Mouse (Mus musculus): ENCODE measurements around the gene Arl5c.
A peak's percentile ranks its signal among the peaks of the same experiment; 100 is the strongest.
"Not testable (repeated sequence)": the region's sequence is repeated elsewhere in the genome, so short reads cannot be mapped to it uniquely, and the experiment has no call there.

Gene Arl5c

GRCm38 (mm10) chr11:97955915-97956314, 40.1 kb downstream of the Arl5c start:
- DNase-seq, result no peak

- peak; percentile 72 for DNase-seq
Measured at GRCm38 (mm10) chr11:97955146-97955902, 40.7 kb downstream of the Arl5c start.

GRCm38 (mm10) chr11:97954469-97955141, 41.4 kb downstream of the Arl5c start:
- no peak for DNase-seq

GRCm38 (mm10) chr11:97953939-97954275, 42.1 kb downstream of the Arl5c start:
- DNase-seq, result no peak

- DNase-seq, result no peak
Measured at GRCm38 (mm10) chr11:97953179-97953938, 42.6 kb downstream of the Arl5c start.

GRCm38 (mm10) chr11:97952367-97953006, 43.5 kb downstream of the Arl5c start:
- no peak for DNase-seq

- DNase-seq, result no peak
Measured at GRCm38 (mm10) chr11:97949703-97950475, 46.1 kb downstream of the Arl5c start.

- peak; percentile 52 for DNase-seq
Measured at GRCm38 (mm10) chr11:97947426-97947825, 48.6 kb downstream of the Arl5c start.

GRCm38 (mm10) chr11:97945738-97946289, 50.2 kb downstream of the Arl5c start:
- not testable (repeated sequence) for DNase-seq

- DNase-seq, result no peak
Measured at GRCm38 (mm10) chr11:97945031-97945430, 51.0 kb downstream of the Arl5c start.

- no peak for DNase-seq
Measured at GRCm38 (mm10) chr11:97943256-97943655, 52.7 kb downstream of the Arl5c start.

GRCm38 (mm10) chr11:97942420-97943111, 53.4 kb downstream of the Arl5c start:
- no peak for DNase-seq

Data from thymus, postnatal 25 days (tissue).